Mouse (Mus musculus): Measurements from ENCODE around the gene Galm.

DNA sequence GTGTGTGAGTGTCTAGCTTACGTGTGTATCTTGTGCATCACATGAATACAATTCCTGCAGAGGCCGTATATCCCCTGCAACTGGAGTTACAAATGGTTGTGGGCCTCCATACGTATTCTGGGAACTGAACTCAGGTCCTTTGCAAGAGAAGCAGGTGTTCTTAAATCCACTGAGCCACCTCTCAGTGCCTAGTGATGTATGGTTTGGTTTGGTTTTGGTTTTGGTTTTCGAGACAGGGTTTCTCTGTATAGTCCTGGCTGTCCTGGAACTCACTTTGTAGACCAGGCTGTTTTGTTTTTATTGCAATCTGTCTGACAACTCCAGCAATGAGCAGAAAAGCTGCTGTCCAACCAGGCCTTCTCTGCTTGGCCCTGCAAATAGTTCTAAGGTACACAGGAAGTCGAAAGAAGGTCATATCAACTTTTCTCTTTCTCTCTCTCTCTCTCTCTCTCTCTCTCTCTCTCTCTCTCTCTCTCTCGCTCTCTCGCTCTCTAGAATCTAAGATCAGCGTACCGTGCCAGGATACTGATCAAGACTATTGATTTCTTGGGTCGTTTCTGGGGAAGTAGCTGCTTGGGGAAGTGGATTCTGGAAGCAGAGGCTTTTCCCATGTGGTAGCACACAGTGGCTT, 21.8 kb upstream of the Galm start:
- TF ChIP-seq POLR2A (IDR thresholded peaks at IDR 0.05; ENCODE audit: insufficient read length, low read depth) (no peak), E2F4 (IDR thresholded peaks at IDR 0.05; ENCODE audit: insufficient read depth) (no peak)
